Mouse (Mus musculus) bone marrow macrophage, adult 2 months (primary cell): ENCODE results near the gene Lrrk2. TPM values are rescaled to one million over a fixed set of nuclear protein-coding genes. Genes with fewer than 3 reads are reported as not detected.
"Not testable (repeated sequence)": the region's sequence is repeated elsewhere in the genome, so short reads cannot be mapped to it uniquely, and the experiment has no call there.

Experiments used
- H3K27ac ChIP-seq: 2 replicates; pipeline ENCODE4 v1.5.1; 2012; ENCODE audit warnings: low read depth, low read length; ENCODE audit not compliant: insufficient read depth
- H3K4me1 ChIP-seq: 2 replicates; pipeline ENCODE4 v1.6.1; 2012; ENCODE audit warnings: low read length; ENCODE audit not compliant: control insufficient read depth, insufficient read depth
- H3K4me3 ChIP-seq: 2 replicates; pipeline ENCODE4 v1.5.1; 2012; ENCODE audit warnings: mild to moderate bottlenecking, low read length, moderate library complexity; ENCODE audit not compliant: insufficient read depth
- CTCF ChIP-seq: IDR thresholded peaks from 2 replicates; pipeline ENCODE4 v1.5.1; 2012; ENCODE audit warnings: low read depth, mild to moderate bottlenecking, low read length, moderate library complexity
- POLR2A ChIP-seq: IDR thresholded peaks from 2 replicates; pipeline ENCODE4 v1.6.1; 2012; ENCODE audit warnings: mild to moderate bottlenecking, low read depth, low read length, borderline replicate concordance
- polyA plus RNA-seq: library from polyadenylated mRNA; stranded (reverse); fragments of >200 nt; gene quantifications from 2 replicates; pipeline ENCODE4 v1.2.4, GENCODE M21; 2012; ENCODE audit not compliant: missing spikeins, insufficient read depth, insufficient read length

Lrrk2 gene
- polyA plus RNA-seq, 1 experiment = 4.6 TPM

DNA sequence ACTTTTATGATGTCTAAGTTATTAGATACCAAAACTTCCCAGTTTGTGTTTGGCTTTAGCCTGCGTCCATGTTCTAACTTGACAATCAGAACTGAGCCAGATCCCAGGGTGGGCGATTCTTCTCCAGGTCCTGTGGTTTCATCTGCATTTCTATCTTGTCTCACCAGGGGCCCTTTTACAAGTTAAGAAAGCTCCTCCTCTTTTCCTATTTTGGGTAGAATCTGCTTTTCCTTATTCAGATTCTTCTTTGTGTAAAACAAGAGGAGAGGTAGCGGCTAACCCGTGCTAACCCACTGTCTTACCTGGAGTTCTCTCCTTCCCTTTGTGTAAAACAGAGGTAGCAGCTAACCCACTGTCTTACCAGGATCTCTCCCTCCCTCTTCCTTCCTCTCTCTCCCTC lies 99.1 kb downstream of the Lrrk2 start:
- TF ChIP-seq CTCF (no peak), POLR2A (no peak)
- H3K4me1 ChIP-seq = peaks cover 6% of the 10 kb centered on the region; the same call in 1 of the 2 replicates
- no peak overlapping the region for H3K27ac ChIP-seq
- H3K4me3 ChIP-seq = no peak overlapping the region

DNA sequence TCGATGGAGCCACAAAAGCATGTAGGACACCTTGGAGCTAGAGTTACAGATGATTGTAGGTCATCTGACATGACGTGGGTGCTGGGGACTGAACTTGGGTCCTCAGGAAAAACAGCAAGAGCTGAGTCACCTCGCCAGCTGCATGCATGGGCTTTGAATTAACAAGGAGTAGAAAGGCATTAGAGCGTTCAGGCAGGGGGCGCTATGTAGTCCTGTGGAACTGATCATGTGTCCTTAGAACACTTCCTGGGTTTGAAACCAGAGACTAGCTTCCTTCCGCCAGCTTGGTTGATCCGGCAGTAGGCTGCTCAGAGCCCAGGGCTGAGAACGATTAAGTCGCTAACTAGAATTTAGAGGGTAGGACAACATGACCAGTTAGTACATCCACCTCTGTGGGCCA lies 106.2 kb downstream of the Lrrk2 start:
- Histone ChIP-seq H3K27ac (no peak overlapping the region), H3K4me3 (no peak overlapping the region), H3K4me1 (peaks cover 2% of the 10 kb centered on the region; the same call in 1 of the 2 replicates)
- TF ChIP-seq CTCF (no peak), POLR2A (no peak)

DNA sequence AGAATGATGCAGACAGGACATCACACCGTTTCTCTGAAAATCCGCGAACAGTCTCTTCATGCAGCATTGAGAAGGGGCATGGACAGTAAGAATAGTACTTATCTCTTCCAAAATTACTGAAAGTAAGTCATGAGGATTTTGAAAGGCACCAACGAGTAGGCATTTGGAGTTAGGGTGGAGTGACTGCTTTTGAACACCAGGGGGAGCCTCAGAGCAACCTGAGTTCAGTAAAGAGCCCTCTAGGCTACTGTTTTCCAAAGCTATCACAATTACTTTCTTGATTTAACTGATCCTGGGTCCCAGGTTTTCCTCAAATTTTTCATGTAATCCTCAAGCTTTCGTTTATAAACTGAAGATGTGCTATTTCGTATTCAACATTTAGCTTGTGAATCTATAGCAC lies 108.2 kb downstream of the Lrrk2 start:
- H3K27ac ChIP-seq = no peak overlapping the region
- H3K4me3 ChIP-seq = no peak overlapping the region
- TF ChIP-seq CTCF (no peak), POLR2A (no peak)

DNA sequence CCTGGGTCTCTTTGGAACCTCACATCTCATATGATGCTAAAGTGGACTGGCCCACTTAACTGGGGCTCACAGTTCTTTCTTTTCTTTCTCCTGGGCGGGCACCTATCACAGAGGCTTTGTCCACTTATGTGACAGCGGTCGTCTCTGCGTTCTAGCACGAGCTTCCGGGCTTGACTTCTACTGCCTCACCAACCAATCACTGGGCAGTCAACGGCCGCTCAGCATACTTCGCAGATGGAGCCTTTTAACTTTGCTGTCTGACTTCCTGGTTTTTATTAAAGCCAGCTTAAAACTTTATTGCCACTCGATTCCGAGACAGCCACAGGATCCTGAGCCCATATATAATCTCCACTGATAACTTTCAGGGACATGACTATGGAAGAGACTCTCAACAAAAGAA lies 115.4 kb downstream of the Lrrk2 start:
- no peak overlapping the region for H3K27ac ChIP-seq
- H3K4me1 ChIP-seq = no peaks in the 10 kb centered on the region
- TF ChIP-seq POLR2A = no peak
- no peak for TF ChIP-seq CTCF
- no peak overlapping the region for H3K4me3 ChIP-seq

More for the DNA sequence above, 108.2 kb downstream of the Lrrk2 start:
- no peaks in the 10 kb centered on the region for H3K4me1 ChIP-seq

DNA sequence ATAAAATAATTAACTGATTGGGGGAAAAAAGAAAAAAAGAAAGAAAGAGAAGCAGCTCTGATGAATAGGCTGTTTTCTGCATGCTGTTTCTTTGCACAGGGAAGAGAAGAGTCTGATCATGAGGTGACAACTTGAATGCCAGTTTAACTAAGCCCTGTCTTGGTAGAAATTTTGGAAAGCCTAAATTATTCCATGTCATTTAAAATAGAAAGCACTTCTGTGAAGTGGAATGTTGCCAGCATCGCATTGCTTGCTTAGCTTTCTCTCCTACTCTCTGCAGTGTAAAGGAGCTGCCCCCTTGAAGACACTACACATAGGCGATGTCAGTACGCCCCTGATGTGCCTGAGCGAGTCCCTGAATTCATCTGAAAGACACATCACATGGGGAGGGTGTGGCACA lies 133.5 kb downstream of the Lrrk2 start:
- Histone ChIP-seq H3K4me1 (no peaks in the 10 kb centered on the region), H3K27ac (no peak overlapping the region), H3K4me3 (no peak overlapping the region)
- TF ChIP-seq POLR2A = no peak
- no peak for TF ChIP-seq CTCF

DNA sequence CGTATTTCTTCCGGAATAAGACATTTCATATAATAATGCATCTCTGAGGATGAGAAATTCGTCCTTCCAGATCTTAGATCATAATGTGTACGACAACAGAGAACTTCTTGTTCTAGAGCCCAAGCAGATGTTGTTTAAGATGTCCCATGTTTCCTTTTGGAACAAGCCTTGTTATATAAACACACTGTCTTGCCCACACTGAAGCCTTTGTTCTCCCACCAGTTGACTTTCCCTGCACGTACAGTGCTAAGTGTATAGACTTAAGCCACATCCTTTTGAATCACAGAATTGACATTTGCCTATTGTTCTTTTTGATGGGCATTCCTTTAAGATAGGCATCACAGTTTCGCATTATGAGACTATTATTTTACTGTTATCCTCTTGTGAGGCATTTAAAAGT lies 162.3 kb downstream of the Lrrk2 start:
- Histone ChIP-seq H3K4me3 (no peak overlapping the region), H3K27ac (no peak overlapping the region), H3K4me1 (no peaks in the 10 kb centered on the region)
- no peak for TF ChIP-seq POLR2A
- TF ChIP-seq CTCF = no peak

DNA sequence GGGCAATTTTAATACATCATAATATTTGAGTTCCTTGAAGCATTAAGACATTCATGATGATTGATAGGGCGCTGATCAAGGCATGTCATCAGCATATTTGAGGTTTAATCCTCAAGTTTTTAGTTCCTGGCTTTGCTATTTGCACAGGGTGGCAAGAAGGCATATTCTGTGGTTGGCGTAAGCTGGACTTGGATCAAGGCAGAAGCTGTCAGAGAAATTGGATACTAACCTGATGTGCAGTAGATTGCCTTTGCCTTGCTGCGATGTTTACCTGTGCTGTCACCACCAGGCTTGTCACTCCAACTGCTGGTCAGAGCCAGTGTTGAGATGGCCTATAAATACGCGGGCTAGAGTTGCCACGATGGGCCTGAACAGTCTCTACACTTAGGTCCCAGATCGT lies 165.0 kb downstream of the Lrrk2 start, which contains the start of gene Smgc:
Gene Smgc, plus strand, starts transcription at position 301 of the 400 bp plus-strand sequence.
- Histone ChIP-seq H3K27ac (no peak within 1 kb of the TSS), H3K4me3 (no peak within 1 kb of the TSS), H3K4me1 (no peaks in the 10 kb centered on the region)
- TF ChIP-seq POLR2A = no peak
- no peak for TF ChIP-seq CTCF

DNA sequence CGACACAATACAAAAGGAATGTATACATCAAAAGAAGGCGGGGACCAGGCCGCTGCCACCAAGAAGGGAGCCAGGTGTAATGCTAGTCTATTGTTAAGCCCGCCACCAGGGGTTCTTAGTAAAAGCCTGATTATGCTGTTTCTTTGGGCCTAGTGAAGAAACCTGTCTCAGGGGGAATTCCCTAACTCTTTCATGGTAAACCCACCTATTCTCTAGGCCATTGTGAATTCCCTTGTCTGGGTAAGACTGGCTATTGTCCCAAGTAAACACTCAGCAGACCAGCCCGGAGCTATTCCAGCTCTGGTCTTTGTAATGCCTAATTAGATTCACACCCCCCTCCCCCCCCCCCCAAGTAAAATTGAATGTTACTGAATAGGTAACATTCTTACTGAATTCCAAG lies 191.2 kb downstream of the Lrrk2 start:
- not testable (repeated sequence) for H3K27ac ChIP-seq, H3K4me3 ChIP-seq, H3K4me1 ChIP-seq

Other genes with a start within 250 kb of the Lrrk2 start
- 0.17 TPM in 1 of 2 replicates, not detected in the other for gene Slc2a13, start 99.9 kb upstream of the Lrrk2 start, polyA plus RNA-seq
- gene Smgc, start 165.1 kb downstream of the Lrrk2 start, polyA plus RNA-seq = not detected in 2 replicates